Mouse (Mus musculus) T-cell, adult 2 months (primary cell): ENCODE measurements around the gene Arhgap29.

Experiments used
- DNase-seq: peaks from one replicate; pipeline ENCODE4 v3.0.0; 2022; ENCODE audit warnings: low spot score

Gene Arhgap29

GRCm38 (mm10) chr3:122010292-122010691 is 58.0 kb downstream of the Arhgap29 start:
- DNase-seq = no peak

GRCm38 (mm10) chr3:122012464-122012863 is 60.1 kb downstream of the Arhgap29 start:
- DNase-seq = no peak

GRCm38 (mm10) chr3:122018421-122018820 is 66.1 kb downstream of the Arhgap29 start:
- no peak for DNase-seq

GRCm38 (mm10) chr3:122019159-122019558 is 66.8 kb downstream of the Arhgap29 start:
- no peak for DNase-seq

- DNase-seq = no peak
These were observed 68.8 kb downstream of the Arhgap29 start for GRCm38 (mm10) chr3:122021029-122021652.

- DNase-seq = no peak
These were observed 70.0 kb downstream of the Arhgap29 start for GRCm38 (mm10) chr3:122022355-122022754.

- no peak for DNase-seq
These were observed 74.3 kb downstream of the Arhgap29 start for GRCm38 (mm10) chr3:122026676-122027075.

- no peak for DNase-seq
These were observed 75.4 kb downstream of the Arhgap29 start for GRCm38 (mm10) chr3:122027776-122028175.

GRCm38 (mm10) chr3:122033248-122033837 is 81.0 kb downstream of the Arhgap29 start:
- DNase-seq = no peak

- DNase-seq = no peak
These were observed 81.9 kb downstream of the Arhgap29 start for GRCm38 (mm10) chr3:122034240-122034639.

GRCm38 (mm10) chr3:122035092-122035491 is 82.8 kb downstream of the Arhgap29 start:
- no peak for DNase-seq

- no peak for DNase-seq
These were observed 88.2 kb downstream of the Arhgap29 start for GRCm38 (mm10) chr3:122040522-122040921.

GRCm38 (mm10) chr3:122043102-122043501 is 90.8 kb downstream of the Arhgap29 start:
- DNase-seq = no peak

GRCm38 (mm10) chr3:122043799-122044547 is 91.6 kb downstream of the Arhgap29 start, which contains the start of gene Abca4:
Gene Abca4, plus strand, starts transcription at chr3:122044443.
- DNase-seq = no peak

- DNase-seq = no peak
These were observed 93.9 kb downstream of the Arhgap29 start for GRCm38 (mm10) chr3:122046187-122046620.

- no peak for DNase-seq
These were observed 95.1 kb downstream of the Arhgap29 start for GRCm38 (mm10) chr3:122047402-122047801.

- no peak for DNase-seq
These were observed 95.8 kb downstream of the Arhgap29 start for GRCm38 (mm10) chr3:122047921-122048861.

- no peak for DNase-seq
These were observed 96.8 kb downstream of the Arhgap29 start for GRCm38 (mm10) chr3:122049158-122049557.

GRCm38 (mm10) chr3:122058439-122059198 is 106.3 kb downstream of the Arhgap29 start:
- no peak for DNase-seq

- DNase-seq = no peak
These were observed 110.2 kb downstream of the Arhgap29 start for GRCm38 (mm10) chr3:122062586-122062985.
